In the genomic region with DNA sequence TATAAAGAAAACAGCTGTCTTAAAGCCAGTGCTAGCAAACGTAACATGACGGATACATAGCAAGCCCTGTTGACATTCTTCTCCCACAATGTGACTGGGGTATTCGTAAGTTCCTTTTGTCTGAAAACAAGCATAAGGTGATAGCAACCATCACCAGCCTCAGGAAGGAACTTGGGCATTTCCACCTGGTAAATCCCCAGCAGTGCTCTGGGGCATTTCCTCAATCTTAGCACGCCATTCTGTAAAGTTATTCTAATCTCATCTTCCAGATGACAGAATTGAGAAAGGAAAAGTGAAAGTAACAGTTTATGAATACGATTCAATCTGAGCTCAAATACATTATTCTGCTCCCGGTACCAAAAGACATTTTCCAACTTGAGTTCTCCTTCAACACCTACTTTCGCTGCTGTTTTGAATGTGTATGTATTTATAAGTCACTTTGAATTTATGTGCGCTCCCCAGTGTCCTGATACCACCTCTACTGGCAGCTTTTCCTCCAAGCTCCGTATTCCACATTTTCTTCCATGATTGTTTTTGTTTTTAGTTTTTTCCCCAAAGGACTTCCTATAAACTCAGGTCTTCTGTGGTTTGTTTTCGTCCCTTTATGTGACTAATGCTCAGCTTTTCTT, we compare ENCODE assay signal across 12 mouse cellular contexts.
DNase-seq lines count a peak whose midpoint lies in the region; ATAC-seq and TF ChIP-seq lines count a peak whose summit lies in the region.
"Had no signal": no experiment of that assay in that cellular context is flagged by ENCODE, and none has a peak within 500 bp of the region (broad histone marks: within the 10 kb centered on the region; RNA-seq: fewer than 3 reads in every experiment).

No protein-coding gene starts in this region.

- H3K4me1 ChIP-seq in heart, postnatal 0 days (ENCODE audit: control insufficient read depth, insufficient read depth): peaks cover 9% of the 10 kb centered on the region
- H3K4me1 ChIP-seq in lung, postnatal 0 days (ENCODE audit: insufficient read depth, low read depth, low read length): no peaks in the 10 kb centered on the region
- no peaks in the 10 kb centered on the region for H3K4me1 ChIP-seq in stomach, embryonic 16.5 days (ENCODE audit: control insufficient read depth, insufficient read depth, low read length)
- H3K4me1 ChIP-seq: liver, embryonic 15.5 days had no signal

- H3K27ac ChIP-seq in heart, postnatal 0 days (ENCODE audit: low read depth): no peak overlapping the region
- H3K27ac ChIP-seq in lung, postnatal 0 days (ENCODE audit: low read length): no peak overlapping the region
- H3K27ac ChIP-seq in stomach, embryonic 16.5 days (ENCODE audit: low read length): no peak overlapping the region
- H3K27ac ChIP-seq: liver, embryonic 15.5 days had no signal

- peak overlapping the region; percentile 28 for H3K4me3 ChIP-seq in heart, postnatal 0 days (ENCODE audit: low read depth, low read length)
- peak overlapping the region; percentile 22 for H3K4me3 ChIP-seq in lung, postnatal 0 days (ENCODE audit: low read depth, low read length)
- peak overlapping the region; percentile 29 for H3K4me3 ChIP-seq in stomach, embryonic 16.5 days (replicated peaks; ENCODE audit: low read length)
- H3K4me3 ChIP-seq: erythroblast, embryonic 14.5 days; liver, embryonic 15.5 days had no signal

- DNase-seq in heart, postnatal 0 days (ENCODE audit: low spot score): no peak
- DNase-seq in heart, adult 9 months (ENCODE audit: low spot score in 2 of 2): no peak
- peak; percentile 19 for DNase-seq in lung, postnatal 0 days (ENCODE audit: low spot score)
- no peak for DNase-seq in lung, postnatal 14 days
- DNase-seq in induced T-regulatory cell, adult 2 months (ENCODE audit: low read depth): peak; percentile 73
- DNase-seq in urinary bladder, postnatal 36 days (ENCODE audit: low spot score in 2 of 2): no peak
- DNase-seq in layer of hippocampus, postnatal 25 days (ENCODE audit: extremely low spot score in 1 of 2, low spot score in 1 of 2): no peak
- DNase-seq: cerebellum, postnatal 25 days; thymus, postnatal 14 days had no signal

- ATAC-seq in heart, postnatal 0 days (ENCODE audit: insufficient read depth, low read depth): no peak
- no peak for ATAC-seq in lung, postnatal 0 days
- no peak for ATAC-seq in stomach, embryonic 16.5 days (ENCODE audit: insufficient read depth, low FRiP score)

- no peaks in the 10 kb centered on the region for H3K27me3 ChIP-seq in heart, postnatal 0 days (ENCODE audit: control insufficient read depth, insufficient read depth, low read length)
- H3K27me3 ChIP-seq in lung, postnatal 0 days (replicated peaks; ENCODE audit: insufficient read depth, low read length): no peaks in the 10 kb centered on the region
- no peaks in the 10 kb centered on the region for H3K27me3 ChIP-seq in stomach, embryonic 16.5 days (ENCODE audit: control insufficient read depth, insufficient read depth, low read length)
- H3K27me3 ChIP-seq: liver, embryonic 15.5 days had no signal

- H3K4me2 ChIP-seq in heart, postnatal 0 days (ENCODE audit: low read depth, low read length): peak overlapping the region; percentile 6
- peak overlapping the region; percentile 38 for H3K4me2 ChIP-seq in lung, postnatal 0 days (replicated peaks; ENCODE audit: low read depth, low read length)
- H3K4me2 ChIP-seq in stomach, embryonic 16.5 days (ENCODE audit: low read depth, low read length): peak overlapping the region; percentile 35; the same call in 1 of the 2 replicates
- H3K4me2 ChIP-seq: liver, embryonic 15.5 days had no signal

- WGBS in heart, postnatal 0 days: 76% methylated on average over 10 of the region's 10 CpGs
- WGBS in lung, postnatal 0 days: 69% methylated on average over 10 of the region's 10 CpGs
- 75% methylated on average over 10 of the region's 10 CpGs for WGBS in stomach, embryonic 16.5 days

- peaks cover 4% of the 10 kb centered on the region; the same call in 1 of the 2 replicates for H3K36me3 ChIP-seq in heart, postnatal 0 days (replicated peaks; ENCODE audit: control insufficient read depth, insufficient read depth, low read length)
- H3K36me3 ChIP-seq in lung, postnatal 0 days (ENCODE audit: insufficient read depth, low read length): no peaks in the 10 kb centered on the region
- H3K36me3 ChIP-seq in stomach, embryonic 16.5 days (ENCODE audit: control insufficient read depth, insufficient read depth, low read length): 0 out of 2 replicates have a peak, but pooled peaks cover 3% of the 10 kb centered on the region
- H3K36me3 ChIP-seq: liver, embryonic 15.5 days had no signal

- H3K9ac ChIP-seq in heart, postnatal 0 days (replicated peaks; ENCODE audit: low read depth, low read length): no peak overlapping the region
- H3K9ac ChIP-seq in lung, postnatal 0 days (replicated peaks; ENCODE audit: low read depth): no peak overlapping the region
- H3K9ac ChIP-seq in stomach, embryonic 16.5 days (ENCODE audit: low read length): no peak overlapping the region
- H3K9ac ChIP-seq: liver, embryonic 15.5 days had no signal

- no peak for TF ChIP-seq CTCF in heart, postnatal 0 days (IDR thresholded peaks at IDR 0.05; ENCODE audit: low read depth)
- no peak for TF ChIP-seq CTCF in lung, postnatal 0 days (IDR thresholded peaks at IDR 0.05)

- no peaks in the 10 kb centered on the region for H3K9me3 ChIP-seq in heart, postnatal 0 days (replicated peaks; ENCODE audit: control insufficient read depth, low read length)
- no peaks in the 10 kb centered on the region for H3K9me3 ChIP-seq in lung, postnatal 0 days (ENCODE audit: low read length)
- H3K9me3 ChIP-seq in stomach, embryonic 16.5 days (replicated peaks; ENCODE audit: control insufficient read depth, low read length): no peaks in the 10 kb centered on the region
- H3K9me3 ChIP-seq: liver, embryonic 15.5 days had no signal

- no peak for TF ChIP-seq EP300 in heart, postnatal 0 days (IDR thresholded peaks at IDR 0.05; ENCODE audit: low read depth)
- peak; percentile 9; the same call in 1 of the 2 replicates for TF ChIP-seq EP300 in lung, postnatal 0 days (IDR thresholded peaks at IDR 0.05)

Comparison
In these comparisons a context has a peak if more than half of its experiments do, and no peak if none do; other contexts are left out.
1. DNase-seq: peak in lung, postnatal 0 days (single experiment) and induced T-regulatory cell, adult 2 months (single experiment); none in heart, postnatal 0 days (single experiment), heart, adult 9 months (0 of 2), lung, postnatal 14 days (single experiment), urinary bladder, postnatal 36 days (0 of 2) and layer of hippocampus, postnatal 25 days (0 of 2).
2. Peak in every context shown above with its lines, with median percentiles within 50 percentile points of each other: H3K4me2 ChIP-seq and H3K4me3 ChIP-seq.